Mouse (Mus musculus) kidney, embryonic 16.5 days (tissue): ENCODE data around the gene Il4i1. TPM values are rescaled to one million over a fixed set of nuclear protein-coding genes. Genes with fewer than 3 reads are reported as not detected.
"Not testable (repeated sequence)": the region's sequence is repeated elsewhere in the genome, so short reads cannot be mapped to it uniquely, and the experiment has no call there.

ENCODE experiments used
- ATAC-seq: fragments of 200-750 bp; cut with Nextera tagmentation; 2 replicates; pipeline ENCODE4 v1.8.0; 2017; ENCODE audit warnings: moderate TSS enrichment; ENCODE audit not compliant: low FRiP score, low TSS enrichment
- H3K27ac ChIP-seq: fragments of 300-500 bp; sonication (generic); 2 replicates; pipeline ENCODE4 v1.5.1; 2014; ENCODE audit warnings: low read length
- H3K27me3 ChIP-seq: fragments of 300-500 bp; sonication (generic); 2 replicates; pipeline ENCODE4 v1.6.1; 2014; ENCODE audit warnings: low read length, control low read depth, mixed read lengths; ENCODE audit not compliant: insufficient read depth
- H3K36me3 ChIP-seq: fragments of 300-500 bp; sonication (generic); 2 replicates; pipeline ENCODE4 v1.6.1; 2014; ENCODE audit warnings: low read length, control low read depth, mixed read lengths; ENCODE audit not compliant: insufficient read depth
- H3K4me1 ChIP-seq: fragments of 300-500 bp; sonication (generic); 2 replicates; pipeline ENCODE4 v1.6.1; 2014; ENCODE audit warnings: low read length, control low read depth, mixed read lengths; ENCODE audit not compliant: insufficient read depth
- H3K4me2 ChIP-seq: fragments of 300-500 bp; sonication (generic); replicated peaks from 2 replicates; pipeline ENCODE4 v1.6.1; 2014; ENCODE audit warnings: low read depth, low read length
- H3K4me3 ChIP-seq: fragments of 300-500 bp; sonication (generic); 2 replicates; pipeline ENCODE4 v1.5.1; 2014; ENCODE audit warnings: mild to moderate bottlenecking, low read length
- H3K9ac ChIP-seq: fragments of 300-500 bp; sonication (generic); replicated peaks from 2 replicates; pipeline ENCODE4 v1.6.1; 2014; ENCODE audit warnings: low read length
- H3K9me3 ChIP-seq: fragments of 300-500 bp; sonication (generic); 2 replicates; pipeline ENCODE4 v1.6.1; 2016; ENCODE audit warnings: low read length, control low read depth
- WGBS: fragments of 180-500 bp; shearing (Covaris S2); extraction: QIAGEN DNeasy Blood & Tissue Kit; methylation state at CpG from one replicate; pipeline ENCODE4 v1.1.7; 2014; 5-methylcytosine and 5-hydroxymethylcytosine counted together
- polyA plus RNA-seq: library from polyadenylated mRNA; unstranded; fragments of >200 nt; fragmentation: Nextera tagmentation; extraction: Ambion mirVana; gene quantifications from 2 replicates; pipeline ENCODE4 v1.2.1, GENCODE M21; 2015

Gene Il4i1
- polyA plus RNA-seq, 1 experiment from 2014 or later = 1.1 TPM

GRCm38 (mm10) chr7:44867010-44867702 is 51.0 kb downstream of the Il4i1 start:
- ATAC-seq = no peak
- WGBS = 25% methylated on average over 19 of the region's 19 CpGs
- Histone ChIP-seq H3K36me3 (peaks cover 33% of the 10 kb centered on the region), H3K27ac (peak overlapping the region; percentile 46), H3K27me3 (no peaks in the 10 kb centered on the region), H3K4me2 (peak overlapping the region; percentile 91), H3K9ac (peak overlapping the region; percentile 100), H3K4me3 (peak overlapping the region; percentile 71), H3K9me3 (no peaks in the 10 kb centered on the region), H3K4me1 (peaks cover 47% of the 10 kb centered on the region)

- 23% methylated on average over 9 of the region's 9 CpGs for WGBS
- Histone ChIP-seq H3K9me3 (no peaks in the 10 kb centered on the region), H3K36me3 (peaks cover 26% of the 10 kb centered on the region), H3K27me3 (no peaks in the 10 kb centered on the region), H3K4me2 (peak overlapping the region; percentile 91), H3K4me1 (peaks cover 47% of the 10 kb centered on the region), H3K4me3 (peak overlapping the region; percentile 71), H3K27ac (peak overlapping the region; percentile 100; the same call in 1 of the 2 replicates), H3K9ac (peak overlapping the region; percentile 100)
- no peak for ATAC-seq
Observed at GRCm38 (mm10) chr7:44867802-44868201, 51.6 kb downstream of the Il4i1 start.

- no peaks in the 10 kb centered on the region for H3K27me3 ChIP-seq
- peak overlapping the region; percentile 91 for H3K4me2 ChIP-seq
- H3K27ac ChIP-seq = peak overlapping the region; percentile 100
- peaks cover 19% of the 10 kb centered on the region for H3K36me3 ChIP-seq
- 5% methylated on average over 16 of the region's 16 CpGs for WGBS
- H3K4me3 ChIP-seq = peak overlapping the region; percentile 71
- H3K9ac ChIP-seq = peak overlapping the region; percentile 100
- H3K9me3 ChIP-seq = no peaks in the 10 kb centered on the region
- H3K4me1 ChIP-seq = peaks cover 47% of the 10 kb centered on the region
- ATAC-seq = no peak
Observed at GRCm38 (mm10) chr7:44868465-44868864, 52.3 kb downstream of the Il4i1 start.

GRCm38 (mm10) chr7:44868919-44869696 is 52.9 kb downstream of the Il4i1 start:
- ATAC-seq = peak; percentile 69
- Histone ChIP-seq H3K36me3 (peaks cover 13% of the 10 kb centered on the region), H3K4me3 (peak overlapping the region; percentile 71), H3K9me3 (no peaks in the 10 kb centered on the region), H3K27ac (peak overlapping the region; percentile 100), H3K27me3 (no peaks in the 10 kb centered on the region), H3K4me2 (peak overlapping the region; percentile 91), H3K4me1 (peaks cover 47% of the 10 kb centered on the region), H3K9ac (peak overlapping the region; percentile 100)
- WGBS = under 1% methylated on average over 68 of the region's 108 CpGs

- ATAC-seq = peak; percentile 94
- H3K36me3 ChIP-seq = peaks cover 5% of the 10 kb centered on the region; the same call in 1 of the 2 replicates
- 5% methylated on average over 29 of the region's 29 CpGs for WGBS
- H3K4me2 ChIP-seq = peak within 1 kb of the TSS; percentile 91
- no peaks in the 10 kb centered on the region for H3K9me3 ChIP-seq
- H3K4me1 ChIP-seq = peaks cover 41% of the 10 kb centered on the region
- peak within 1 kb of the TSS; percentile 71 for H3K4me3 ChIP-seq
- no peaks in the 10 kb centered on the region for H3K27me3 ChIP-seq
- peak within 1 kb of the TSS; percentile 100 for H3K9ac ChIP-seq
- peak within 1 kb of the TSS; percentile 100 for H3K27ac ChIP-seq
Observed at GRCm38 (mm10) chr7:44869697-44870528, 53.7 kb downstream of the Il4i1 start, which contains the start of gene Ptov1. Ptov1 (minus strand) TSS chr7:44869788.

GRCm38 (mm10) chr7:44870614-44871013 is 54.4 kb downstream of the Il4i1 start:
- peaks cover 34% of the 10 kb centered on the region for H3K4me1 ChIP-seq
- peak overlapping the region; percentile 100 for H3K27ac ChIP-seq
- peak overlapping the region; percentile 100 for H3K9ac ChIP-seq
- H3K4me2 ChIP-seq = peak overlapping the region; percentile 91
- H3K9me3 ChIP-seq = no peaks in the 10 kb centered on the region
- H3K36me3 ChIP-seq = peaks cover under 1% of the 10 kb centered on the region; the same call in 1 of the 2 replicates
- peak overlapping the region; percentile 71 for H3K4me3 ChIP-seq
- H3K27me3 ChIP-seq = no peaks in the 10 kb centered on the region
- 82% methylated on average over 6 of the region's 6 CpGs for WGBS
- no peak for ATAC-seq

- Histone ChIP-seq H3K27me3 (no peaks in the 10 kb centered on the region), H3K4me3 (no peak overlapping the region), H3K4me1 (peaks cover 28% of the 10 kb centered on the region), H3K9me3 (no peaks in the 10 kb centered on the region), H3K4me2 (no peak overlapping the region), H3K9ac (no peak overlapping the region), H3K36me3 (peaks cover 3% of the 10 kb centered on the region; the same call in 1 of the 2 replicates), H3K27ac (no peak overlapping the region)
- ATAC-seq = no peak
- WGBS = 85% methylated on average over 1 of the region's 1 CpGs
Observed at GRCm38 (mm10) chr7:44871181-44871580, 55.0 kb downstream of the Il4i1 start.

- H3K27ac ChIP-seq, ATAC-seq, H3K9me3 ChIP-seq, H3K9ac ChIP-seq, H3K4me2 ChIP-seq, H3K4me3 ChIP-seq, H3K36me3 ChIP-seq, H3K27me3 ChIP-seq: not testable (repeated sequence)
- peaks cover 22% of the 10 kb centered on the region for H3K4me1 ChIP-seq
- WGBS = 91% methylated on average over 2 of the region's 2 CpGs
Observed at GRCm38 (mm10) chr7:44871774-44872173, 55.6 kb downstream of the Il4i1 start.

- no peaks in the 10 kb centered on the region for H3K27me3 ChIP-seq
- no peak overlapping the region for H3K9ac ChIP-seq
- H3K4me3 ChIP-seq = no peak overlapping the region
- no peaks in the 10 kb centered on the region for H3K9me3 ChIP-seq
- WGBS = 89% methylated on average over 14 of the region's 14 CpGs
- no peak for ATAC-seq
- H3K27ac ChIP-seq = no peak overlapping the region
- H3K4me2 ChIP-seq = no peak overlapping the region
- H3K36me3 ChIP-seq = peaks cover 53% of the 10 kb centered on the region
- H3K4me1 ChIP-seq = no peaks in the 10 kb centered on the region
Observed at GRCm38 (mm10) chr7:44877833-44878232, 61.6 kb downstream of the Il4i1 start.
